Mouse (Mus musculus): ENCODE results near the gene Ilkap. TPM values are rescaled to one million over a fixed set of nuclear protein-coding genes. Genes with fewer than 3 reads are reported as not detected.

Ilkap gene
- total and polyA plus RNA-seq, 3 experiments, result 131 to 145 TPM; not detected in 1

DNA sequence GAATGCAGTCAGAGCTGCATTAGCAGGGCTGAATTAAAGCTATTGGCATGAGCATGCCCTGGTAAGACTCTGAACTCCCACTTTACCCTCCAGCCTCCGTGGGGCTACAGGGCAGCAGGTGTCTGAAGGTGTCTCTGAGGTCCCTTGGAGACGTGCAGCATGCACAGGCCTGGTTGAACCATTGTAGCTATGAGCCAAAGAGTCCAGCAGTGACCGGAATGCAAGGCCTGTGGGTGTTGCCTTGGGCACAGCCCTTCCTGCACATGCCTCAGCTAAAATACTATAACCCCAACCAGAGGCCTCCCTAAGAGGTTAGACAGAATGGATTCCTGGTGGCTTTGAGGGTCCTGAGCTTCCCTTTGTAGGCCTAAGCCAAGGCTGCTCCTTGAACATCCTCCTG is 47.4 kb downstream of the Ilkap start:
- no peak overlapping the region for H3K27ac ChIP-seq (ENCODE audit: control insufficient read depth, low read depth, low read length)

DNA sequence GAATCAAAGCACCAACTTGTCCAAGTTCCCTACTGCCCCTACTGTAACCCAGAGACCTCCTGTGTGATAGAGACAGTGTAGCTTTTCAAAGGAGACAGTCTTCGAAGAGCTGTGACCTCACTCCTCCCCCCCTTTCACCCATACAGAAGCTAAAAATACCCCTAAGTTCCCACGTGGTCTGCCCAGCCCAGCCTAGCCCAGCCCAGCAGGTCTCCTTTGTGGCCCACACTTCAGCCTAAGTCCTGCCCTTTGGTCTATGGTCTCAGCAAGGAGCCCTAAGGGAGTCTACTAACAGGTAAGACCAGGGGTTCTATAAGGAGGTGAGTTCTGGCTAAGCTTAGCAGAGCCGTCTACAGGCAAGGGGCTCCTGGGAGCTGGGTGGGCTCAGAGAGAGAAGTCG is 47.8 kb downstream of the Ilkap start, which contains the start of gene Klhl30:
Gene Klhl30 (plus strand): TSS at position 176 of the 400 bp plus-strand sequence.
- Histone ChIP-seq H3K27ac (ENCODE audit: control insufficient read depth, low read depth, low read length) (no peak within 1 kb of the TSS), H3K79me2 (ENCODE audit: control insufficient read depth, insufficient read depth, low read length, poor library complexity) (no peaks in the 10 kb centered on the region), H3K9ac (ENCODE audit: control insufficient read depth, low read depth, low read length, poor library complexity, severe bottlenecking) (no peak within 1 kb of the TSS), H3K36me3 (ENCODE audit: control insufficient read depth in 1 of 2, insufficient read depth in 2 of 2, low read length in 2 of 2) (no peaks in the 10 kb centered on the region), H3K4me1 (ENCODE audit: control insufficient read depth in 1 of 2, insufficient read depth in 2 of 2, low read length in 2 of 2) (no peaks in the 10 kb centered on the region), H3K4me3 (ENCODE audit: control insufficient read depth in 1 of 2, insufficient read depth in 1 of 2, low read depth in 2 of 2, low read length in 2 of 2) (no peak within 1 kb of the TSS), H3K9me3 (replicated peaks; ENCODE audit: insufficient read depth, low read length) (no peaks in the 10 kb centered on the region), H3K27me3 (ENCODE audit: control insufficient read depth in 1 of 2, insufficient read depth in 2 of 2, low read length in 2 of 2) (no peaks in the 10 kb centered on the region; a peak in 1 of 4 replicates)
- no peak for DNase-seq (ENCODE audit: low read depth, low spot score)
- TF ChIP-seq ZNF384 (IDR thresholded peaks at IDR 0.05; ENCODE audit: low read depth, low read length), result no peak
- no peak for TF ChIP-seq ETS1 (IDR thresholded peaks at IDR 0.05; ENCODE audit: low read depth, low read length)
- no peak for TF ChIP-seq KAT2A (conservative IDR thresholded peaks at IDR 0.05; ENCODE audit: low read depth, low read length)
- no peak for TF ChIP-seq HCFC1 (IDR thresholded peaks at IDR 0.05; ENCODE audit: low read depth, low read length)
- no peak for TF ChIP-seq CHD1 (IDR thresholded peaks at IDR 0.05; ENCODE audit: low read depth, low read length)
- no peak for TF ChIP-seq CTCF (IDR thresholded peaks at IDR 0.05 in 2 of 3, conservative IDR thresholded peaks at IDR 0.05 in 1 of 3; ENCODE audit: control insufficient read depth in 1 of 3, insufficient read depth in 1 of 3, low read depth in 2 of 3, low read length in 3 of 3, poor library complexity in 1 of 3, severe bottlenecking in 1 of 3)
- TF ChIP-seq SMC3 (IDR thresholded peaks at IDR 0.05; ENCODE audit: low read depth, low read length), result no peak
- TF ChIP-seq ZKSCAN1 (IDR thresholded peaks at IDR 0.05; ENCODE audit: low read depth, low read length), result no peak
- TF ChIP-seq SIN3A (IDR thresholded peaks at IDR 0.05; ENCODE audit: low read length), result no peak
- no peak for TF ChIP-seq POLR2AphosphoS2 (IDR thresholded peaks at IDR 0.05; ENCODE audit: low read length)
- no peak for TF ChIP-seq RAD21 (IDR thresholded peaks at IDR 0.05; ENCODE audit: low read depth, low read length)
- TF ChIP-seq ELF1 (IDR thresholded peaks at IDR 0.05; ENCODE audit: low read depth, low read length), result no peak
- no peak for TF ChIP-seq RCOR1 (IDR thresholded peaks at IDR 0.05; ENCODE audit: low read depth, low read length)

More for the DNA sequence above, 47.4 kb downstream of the Ilkap start:
- no peaks in the 10 kb centered on the region for H3K4me1 ChIP-seq (ENCODE audit: control insufficient read depth in 1 of 2, insufficient read depth in 2 of 2, low read length in 2 of 2)
- no peak overlapping the region for H3K9ac ChIP-seq (ENCODE audit: control insufficient read depth, low read depth, low read length, poor library complexity, severe bottlenecking)
- no peaks in the 10 kb centered on the region for H3K36me3 ChIP-seq (ENCODE audit: control insufficient read depth in 1 of 2, insufficient read depth in 2 of 2, low read length in 2 of 2)
- no peaks in the 10 kb centered on the region; a peak in 1 of 4 replicates for H3K27me3 ChIP-seq (ENCODE audit: control insufficient read depth in 1 of 2, insufficient read depth in 2 of 2, low read length in 2 of 2)
- H3K9me3 ChIP-seq (replicated peaks; ENCODE audit: insufficient read depth, low read length), result no peaks in the 10 kb centered on the region
- H3K4me3 ChIP-seq (ENCODE audit: control insufficient read depth in 1 of 2, insufficient read depth in 1 of 2, low read depth in 2 of 2, low read length in 2 of 2), result no peak overlapping the region
- no peaks in the 10 kb centered on the region for H3K79me2 ChIP-seq (ENCODE audit: control insufficient read depth, insufficient read depth, low read length, poor library complexity)
- DNase-seq (ENCODE audit: low read depth, low spot score), result no peak
- TF ChIP-seq ELF1 (IDR thresholded peaks at IDR 0.05; ENCODE audit: low read depth, low read length), result no peak
- TF ChIP-seq GATA1 (IDR thresholded peaks at IDR 0.05; ENCODE audit: low read depth, low read length), result no peak
- no peak for TF ChIP-seq CHD2 (IDR thresholded peaks at IDR 0.05; ENCODE audit: low read length)
- TF ChIP-seq EP300 (IDR thresholded peaks at IDR 0.05; ENCODE audit: low read depth in 1 of 2, low read length in 2 of 2), result no peak
- TF ChIP-seq ZNF384 (IDR thresholded peaks at IDR 0.05; ENCODE audit: low read depth, low read length), result no peak
- no peak for TF ChIP-seq HCFC1 (IDR thresholded peaks at IDR 0.05; ENCODE audit: low read depth, low read length)
- no peak for TF ChIP-seq TBP (IDR thresholded peaks at IDR 0.05; ENCODE audit: low read depth, low read length)
- TF ChIP-seq ETS1 (IDR thresholded peaks at IDR 0.05; ENCODE audit: low read depth, low read length), result no peak
- TF ChIP-seq CTCF (IDR thresholded peaks at IDR 0.05 in 2 of 3, conservative IDR thresholded peaks at IDR 0.05 in 1 of 3; ENCODE audit: control insufficient read depth in 1 of 3, insufficient read depth in 1 of 3, low read depth in 2 of 3, low read length in 3 of 3, poor library complexity in 1 of 3, severe bottlenecking in 1 of 3), result no peak
- TF ChIP-seq MAX (IDR thresholded peaks at IDR 0.05; ENCODE audit: low read length), result no peak
- TF ChIP-seq POLR2A (IDR thresholded peaks at IDR 0.05; ENCODE audit: control insufficient read depth in 1 of 2, insufficient read depth in 1 of 2, low read depth in 1 of 2, low read length in 2 of 2, poor library complexity in 1 of 2), result no peak
- no peak for TF ChIP-seq MAFK (IDR thresholded peaks at IDR 0.05; ENCODE audit: borderline replicate concordance, low read depth, low read length)
- no peak for TF ChIP-seq E2F4 (IDR thresholded peaks at IDR 0.05; ENCODE audit: borderline replicate concordance, low read depth, low read length)
- no peak for TF ChIP-seq ZKSCAN1 (IDR thresholded peaks at IDR 0.05; ENCODE audit: low read depth, low read length)
- TF ChIP-seq SMC3 (IDR thresholded peaks at IDR 0.05; ENCODE audit: low read depth, low read length), result no peak
- TF ChIP-seq MAZ (IDR thresholded peaks at IDR 0.05; ENCODE audit: low read depth, low read length), result no peak
- TF ChIP-seq UBTF (IDR thresholded peaks at IDR 0.05; ENCODE audit: borderline replicate concordance, insufficient read depth, low read depth, low read length), result no peak
- no peak for TF ChIP-seq JUND (IDR thresholded peaks at IDR 0.05; ENCODE audit: low read depth, low read length)
